Mouse (Mus musculus) megakaryocyte, embryonic 14.5 days (primary cell): ENCODE data around the gene Mcrip2.

Experiments used
- FLI1 ChIP-seq: IDR thresholded peaks from 2 replicates; pipeline ENCODE4 v1.6.1; 2012; ENCODE audit warnings: low read length, inconsistent platforms, mixed read lengths
- GATA1 ChIP-seq: IDR thresholded peaks from 3 replicates; pipeline ENCODE4 v1.6.1; 2012; ENCODE audit warnings: mixed read lengths, low read length, inconsistent platforms, borderline replicate concordance

GRCm38 (mm10) chr17:25881691-25882090 lies 13.1 kb upstream of the Mcrip2 start:
- TF ChIP-seq GATA1 (no peak), FLI1 (no peak)
